Mouse (Mus musculus) 416B (cell line): ENCODE measurements around the gene Pacrg.

Experiments used
- DNase-seq: peaks from one replicate; pipeline ENCODE4 v3.0.0; 2011; ENCODE audit warnings: low read depth

The Pacrg gene

GRCm38 (mm10) chr17:10370660-10371130 is 469.4 kb downstream of the Pacrg start:
- no peak for DNase-seq

GRCm38 (mm10) chr17:10369961-10370659 is 470.0 kb downstream of the Pacrg start:
- no peak for DNase-seq

GRCm38 (mm10) chr17:10367044-10367443 is 473.1 kb downstream of the Pacrg start:
- DNase-seq = no peak

- no peak for DNase-seq
Measured at GRCm38 (mm10) chr17:10366577-10366976, 473.5 kb downstream of the Pacrg start.

- no peak for DNase-seq
Measured at GRCm38 (mm10) chr17:10365501-10366482, 474.3 kb downstream of the Pacrg start.

- no peak for DNase-seq
Measured at GRCm38 (mm10) chr17:10363151-10363550, 477.0 kb downstream of the Pacrg start.

GRCm38 (mm10) chr17:10361882-10362291 is 478.2 kb downstream of the Pacrg start:
- DNase-seq = no peak

- DNase-seq = no peak
Measured at GRCm38 (mm10) chr17:10360738-10361137, 479.4 kb downstream of the Pacrg start.

GRCm38 (mm10) chr17:10359466-10359865 is 480.6 kb downstream of the Pacrg start:
- no peak for DNase-seq

- DNase-seq = no peak
Measured at GRCm38 (mm10) chr17:10357348-10357747, 482.8 kb downstream of the Pacrg start.

GRCm38 (mm10) chr17:10356294-10356693 is 483.8 kb downstream of the Pacrg start:
- DNase-seq = no peak

- DNase-seq = no peak
Measured at GRCm38 (mm10) chr17:10355746-10356145, 484.4 kb downstream of the Pacrg start.
